Mouse (Mus musculus): ENCODE data around the gene Megf11. TPM values are rescaled to one million over a fixed set of nuclear protein-coding genes. Genes with fewer than 3 reads are reported as not detected.

The Megf11 gene
- polyA plus RNA-seq, 1 experiment from 2014 or later = 17.4 TPM

- Histone ChIP-seq H3K4me2 (replicated peaks) (no peak overlapping the region), H3K4me3 (replicated peaks; ENCODE audit: low read length) (no peak overlapping the region), H3K9ac (no peak overlapping the region), H3K27me3 (ENCODE audit: control insufficient read depth, insufficient read depth, low read length) (no peaks in the 10 kb centered on the region), H3K4me1 (replicated peaks; ENCODE audit: control insufficient read depth, insufficient read depth, low read length) (peaks cover 14% of the 10 kb centered on the region), H3K9me3 (ENCODE audit: control insufficient read depth, low read length) (no peaks in the 10 kb centered on the region), H3K27ac (peak overlapping the region; percentile 28; the same call in 1 of the 2 replicates), H3K36me3 (replicated peaks; ENCODE audit: control insufficient read depth, insufficient read depth) (no peaks in the 10 kb centered on the region)
- ATAC-seq (ENCODE audit: low FRiP score) (no peak), DNase-seq (ENCODE audit: low spot score) (peak; percentile 61)
- 45% methylated on average over 21 of the region's 21 CpGs for WGBS
These were observed 138.0 kb downstream of the Megf11 start for GRCm38 (mm10) chr9:64523264-64524045.

GRCm38 (mm10) chr9:64528061-64528460 is 142.6 kb downstream of the Megf11 start:
- Histone ChIP-seq H3K36me3 (replicated peaks; ENCODE audit: control insufficient read depth, insufficient read depth) (no peaks in the 10 kb centered on the region), H3K4me3 (replicated peaks; ENCODE audit: low read length) (no peak overlapping the region), H3K4me2 (replicated peaks) (no peak overlapping the region), H3K4me1 (replicated peaks; ENCODE audit: control insufficient read depth, insufficient read depth, low read length) (peaks cover 16% of the 10 kb centered on the region), H3K9me3 (ENCODE audit: control insufficient read depth, low read length) (no peaks in the 10 kb centered on the region), H3K27ac (no peak overlapping the region), H3K9ac (no peak overlapping the region), H3K27me3 (ENCODE audit: control insufficient read depth, insufficient read depth, low read length) (no peaks in the 10 kb centered on the region)
- DNase-seq (ENCODE audit: low spot score) = no peak
- ATAC-seq (ENCODE audit: low FRiP score) = no peak
- 93% methylated on average over 7 of the region's 7 CpGs for WGBS

GRCm38 (mm10) chr9:64528595-64528994 is 143.2 kb downstream of the Megf11 start:
- H3K27ac ChIP-seq = no peak overlapping the region
- no peak overlapping the region for H3K4me3 ChIP-seq (replicated peaks; ENCODE audit: low read length)
- no peak for DNase-seq (ENCODE audit: low spot score)
- no peak for ATAC-seq (ENCODE audit: low FRiP score)
- H3K27me3 ChIP-seq (ENCODE audit: control insufficient read depth, insufficient read depth, low read length) = no peaks in the 10 kb centered on the region
- 69% methylated on average over 2 of the region's 2 CpGs for WGBS
- H3K9me3 ChIP-seq (ENCODE audit: control insufficient read depth, low read length) = no peaks in the 10 kb centered on the region
- no peak overlapping the region for H3K4me2 ChIP-seq (replicated peaks)
- H3K36me3 ChIP-seq (replicated peaks; ENCODE audit: control insufficient read depth, insufficient read depth) = no peaks in the 10 kb centered on the region
- H3K9ac ChIP-seq = no peak overlapping the region
- H3K4me1 ChIP-seq (replicated peaks; ENCODE audit: control insufficient read depth, insufficient read depth, low read length) = peaks cover 14% of the 10 kb centered on the region

GRCm38 (mm10) chr9:64531935-64532334 is 146.5 kb downstream of the Megf11 start:
- no peak overlapping the region for H3K27ac ChIP-seq
- no peak overlapping the region for H3K4me3 ChIP-seq (replicated peaks; ENCODE audit: low read length)
- no peaks in the 10 kb centered on the region for H3K36me3 ChIP-seq (replicated peaks; ENCODE audit: control insufficient read depth, insufficient read depth)
- ATAC-seq (ENCODE audit: low FRiP score) = no peak
- H3K9ac ChIP-seq = no peak overlapping the region
- WGBS = 78% methylated on average over 3 of the region's 3 CpGs
- no peaks in the 10 kb centered on the region for H3K27me3 ChIP-seq (ENCODE audit: control insufficient read depth, insufficient read depth, low read length)
- peaks cover 16% of the 10 kb centered on the region for H3K4me1 ChIP-seq (replicated peaks; ENCODE audit: control insufficient read depth, insufficient read depth, low read length)
- no peak overlapping the region for H3K4me2 ChIP-seq (replicated peaks)
- no peak for DNase-seq (ENCODE audit: low spot score)
- H3K9me3 ChIP-seq (ENCODE audit: control insufficient read depth, low read length) = no peaks in the 10 kb centered on the region

- no peak overlapping the region for H3K4me2 ChIP-seq (replicated peaks)
- no peaks in the 10 kb centered on the region for H3K36me3 ChIP-seq (replicated peaks; ENCODE audit: control insufficient read depth, insufficient read depth)
- H3K9me3 ChIP-seq (ENCODE audit: control insufficient read depth, low read length) = no peaks in the 10 kb centered on the region
- DNase-seq (ENCODE audit: low spot score) (no peak), ATAC-seq (ENCODE audit: low FRiP score) (no peak)
- no peak overlapping the region for H3K4me3 ChIP-seq (replicated peaks; ENCODE audit: low read length)
- WGBS = 54% methylated on average over 4 of the region's 4 CpGs
- H3K9ac ChIP-seq = no peak overlapping the region
- H3K4me1 ChIP-seq (replicated peaks; ENCODE audit: control insufficient read depth, insufficient read depth, low read length) = peaks cover 16% of the 10 kb centered on the region
- H3K27ac ChIP-seq = no peak overlapping the region
- no peaks in the 10 kb centered on the region for H3K27me3 ChIP-seq (ENCODE audit: control insufficient read depth, insufficient read depth, low read length)
These were observed 147.4 kb downstream of the Megf11 start for GRCm38 (mm10) chr9:64532711-64533242.

- H3K36me3 ChIP-seq (replicated peaks; ENCODE audit: control insufficient read depth, insufficient read depth) = no peaks in the 10 kb centered on the region
- DNase-seq (ENCODE audit: low spot score) (peak; percentile 46), ATAC-seq (ENCODE audit: low FRiP score) (peak; percentile 48; the same call in 1 of the 2 replicates)
- H3K27me3 ChIP-seq (ENCODE audit: control insufficient read depth, insufficient read depth, low read length) = no peaks in the 10 kb centered on the region
- no peak overlapping the region for H3K9ac ChIP-seq
- 21% methylated on average over 15 of the region's 15 CpGs for WGBS
- H3K9me3 ChIP-seq (ENCODE audit: control insufficient read depth, low read length) = no peaks in the 10 kb centered on the region
- no peak overlapping the region for H3K4me3 ChIP-seq (replicated peaks; ENCODE audit: low read length)
- peaks cover 16% of the 10 kb centered on the region for H3K4me1 ChIP-seq (replicated peaks; ENCODE audit: control insufficient read depth, insufficient read depth, low read length)
- no peak overlapping the region for H3K4me2 ChIP-seq (replicated peaks)
- no peak overlapping the region for H3K27ac ChIP-seq
These were observed 148.2 kb downstream of the Megf11 start for GRCm38 (mm10) chr9:64533488-64534119.

GRCm38 (mm10) chr9:64534313-64534712 is 148.9 kb downstream of the Megf11 start:
- H3K27ac ChIP-seq = no peak overlapping the region
- ATAC-seq (ENCODE audit: low FRiP score) = no peak
- WGBS = 85% methylated on average over 6 of the region's 6 CpGs

GRCm38 (mm10) chr9:64534856-64535539 is 149.6 kb downstream of the Megf11 start:
- Histone ChIP-seq H3K27me3 (ENCODE audit: control insufficient read depth, insufficient read depth, low read length) (no peaks in the 10 kb centered on the region), H3K4me1 (replicated peaks; ENCODE audit: control insufficient read depth, insufficient read depth, low read length) (peaks cover 16% of the 10 kb centered on the region), H3K4me3 (replicated peaks; ENCODE audit: low read length) (no peak overlapping the region), H3K27ac (no peak overlapping the region), H3K9me3 (ENCODE audit: control insufficient read depth, low read length) (no peaks in the 10 kb centered on the region), H3K4me2 (replicated peaks) (no peak overlapping the region), H3K9ac (no peak overlapping the region), H3K36me3 (replicated peaks; ENCODE audit: control insufficient read depth, insufficient read depth) (no peaks in the 10 kb centered on the region)
- ATAC-seq (ENCODE audit: low FRiP score) (no peak), DNase-seq (ENCODE audit: low spot score) (no peak)
- WGBS = 87% methylated on average over 8 of the region's 8 CpGs

More at GRCm38 (mm10) chr9:64534313-64534712, 148.9 kb downstream of the Megf11 start:
- DNase-seq (ENCODE audit: low spot score) = no peak
- Histone ChIP-seq H3K9me3 (ENCODE audit: control insufficient read depth, low read length) (no peaks in the 10 kb centered on the region), H3K36me3 (replicated peaks; ENCODE audit: control insufficient read depth, insufficient read depth) (no peaks in the 10 kb centered on the region), H3K27me3 (ENCODE audit: control insufficient read depth, insufficient read depth, low read length) (no peaks in the 10 kb centered on the region), H3K4me3 (replicated peaks; ENCODE audit: low read length) (no peak overlapping the region), H3K9ac (no peak overlapping the region), H3K4me2 (replicated peaks) (no peak overlapping the region), H3K4me1 (replicated peaks; ENCODE audit: control insufficient read depth, insufficient read depth, low read length) (peaks cover 16% of the 10 kb centered on the region)

- Histone ChIP-seq H3K9ac (no peak overlapping the region), H3K9me3 (ENCODE audit: control insufficient read depth, low read length) (no peaks in the 10 kb centered on the region), H3K36me3 (replicated peaks; ENCODE audit: control insufficient read depth, insufficient read depth) (no peaks in the 10 kb centered on the region), H3K27ac (no peak overlapping the region), H3K4me3 (replicated peaks; ENCODE audit: low read length) (no peak overlapping the region), H3K27me3 (ENCODE audit: control insufficient read depth, insufficient read depth, low read length) (no peaks in the 10 kb centered on the region), H3K4me1 (replicated peaks; ENCODE audit: control insufficient read depth, insufficient read depth, low read length) (peaks cover 15% of the 10 kb centered on the region), H3K4me2 (replicated peaks) (no peak overlapping the region)
- DNase-seq (ENCODE audit: low spot score) (no peak), ATAC-seq (ENCODE audit: low FRiP score) (no peak)
- WGBS = 78% methylated on average over 4 of the region's 4 CpGs
These were observed 152.4 kb downstream of the Megf11 start for GRCm38 (mm10) chr9:64537821-64538220.
